ENCODE assay signal across 8 mouse cellular contexts in genomic region chr13:91421387-91421949, GRCm38 (mm10). TPM values are rescaled to one million over a fixed set of nuclear protein-coding genes. Genes with fewer than 3 reads are reported as not detected.
DNase-seq lines count a peak whose midpoint lies in the region; ATAC-seq lines count a peak whose summit lies in the region.

No protein-coding gene starts in this region.

- H3K36me3 ChIP-seq in embryonic facial prominence, embryonic 10.5 days (replicated peaks), result no peaks in the 10 kb centered on the region
- H3K36me3 ChIP-seq in kidney, embryonic 14.5 days (ENCODE audit: control insufficient read depth, insufficient read depth, low read length), result no peaks in the 10 kb centered on the region

- no peak overlapping the region for H3K9ac ChIP-seq in kidney, embryonic 14.5 days (ENCODE audit: low read depth, low read length)

- peak overlapping the region; percentile 21 for H3K4me2 ChIP-seq in kidney, embryonic 14.5 days (replicated peaks; ENCODE audit: low read depth, low read length)

- peak; percentile 14 to 18 for DNase-seq in layer of hippocampus, adult 8-10 months (ENCODE audit: low spot score in 2 of 2)
- DNase-seq in layer of hippocampus, postnatal 36 days, result no peak
- DNase-seq in embryonic facial prominence, embryonic 10.5 days (ENCODE audit: low spot score), result peak; percentile 61
- peak; percentile 81 for DNase-seq in heart, adult 8-10 months (ENCODE audit: low spot score)
- DNase-seq in lung, adult 18-20 months, result peak; percentile 60 to 61
- DNase-seq in ovary, postnatal 10 days (ENCODE audit: low spot score), result peak; percentile 62

- peak overlapping the region; percentile 1; the same call in 1 of the 2 replicates for H3K27ac ChIP-seq in embryonic facial prominence, embryonic 10.5 days (replicated peaks)
- no peak overlapping the region for H3K27ac ChIP-seq in kidney, embryonic 14.5 days (ENCODE audit: low read depth, low read length)

- ATAC-seq in kidney, embryonic 14.5 days (ENCODE audit: low FRiP score, low TSS enrichment), result peak; percentile 52; the same call in 1 of the 2 replicates
- no peak for ATAC-seq in activated CD4-positive, CD25-positive, alpha-beta regulatory T cell, adult 4 months

- WGBS in embryonic facial prominence, embryonic 10.5 days, result 40% methylated on average over 9 of the region's 9 CpGs
- WGBS in kidney, embryonic 14.5 days, result 16% methylated on average over 9 of the region's 9 CpGs

- no peaks in the 10 kb centered on the region for H3K9me3 ChIP-seq in embryonic facial prominence, embryonic 10.5 days
- H3K9me3 ChIP-seq in kidney, embryonic 14.5 days (ENCODE audit: control insufficient read depth, low read length), result no peaks in the 10 kb centered on the region

- no peaks in the 10 kb centered on the region for H3K27me3 ChIP-seq in embryonic facial prominence, embryonic 10.5 days (replicated peaks; ENCODE audit: low read depth, poor library complexity, severe bottlenecking)
- no peaks in the 10 kb centered on the region for H3K27me3 ChIP-seq in kidney, embryonic 14.5 days (ENCODE audit: control insufficient read depth, insufficient read depth, low read length)

- H3K4me3 ChIP-seq in embryonic facial prominence, embryonic 10.5 days, result no peak overlapping the region
- H3K4me3 ChIP-seq in kidney, embryonic 14.5 days (ENCODE audit: low read length), result no peak overlapping the region

- peaks cover 24% of the 10 kb centered on the region for H3K4me1 ChIP-seq in embryonic facial prominence, embryonic 10.5 days
- peaks cover 5% of the 10 kb centered on the region; the same call in 1 of the 2 replicates for H3K4me1 ChIP-seq in kidney, embryonic 14.5 days (ENCODE audit: control insufficient read depth, insufficient read depth, low read length)

RNA-seq across cellular contexts. Expression of gene Ssbp2, which starts 38.6 kb away (rescaled TPM):
- 100 to 1,000 TPM; 127 to 141 (median 133) TPM for total RNA-seq in layer of hippocampus, adult 8-10 months (2022)
- total RNA-seq in layer of hippocampus, postnatal 36 days (2021), result 100 to 1,000 TPM; 116 to 135 TPM
- polyA plus RNA-seq in embryonic facial prominence, embryonic 10.5 days (2016; fragmentation: Nextera tagmentation; extraction: Ambion mirVana), result 142 and 160 TPM in 2 replicates
- 10 to 100 TPM; 41.4 to 47.8 (median 42.8) TPM for total RNA-seq in heart, adult 8-10 months (2022)
- 132 and 140 TPM in 2 replicates for polyA plus RNA-seq in kidney, embryonic 14.5 days (2014; fragmentation: Nextera tagmentation; extraction: Ambion mirVana)
- 100 to 1,000 TPM in 1 of 2 experiments, 10 to 100 TPM in 1; 96.5 to 129 TPM for polyA plus RNA-seq in activated CD4-positive, CD25-positive, alpha-beta regulatory T cell, adult 4 months (2017; shearing (Covaris generic))

Comparison
In these comparisons a context has a peak if more than half of its experiments do, and no peak if none do; other contexts are left out.
1. DNase-seq: peak in layer of hippocampus, adult 8-10 months (2 of 2), embryonic facial prominence, embryonic 10.5 days (single experiment), heart, adult 8-10 months (single experiment), lung, adult 18-20 months (2 of 2) and ovary, postnatal 10 days (single experiment); none in layer of hippocampus, postnatal 36 days (0 of 2).